21 mouse cellular contexts compared by ENCODE assay signal in the genomic region with DNA sequence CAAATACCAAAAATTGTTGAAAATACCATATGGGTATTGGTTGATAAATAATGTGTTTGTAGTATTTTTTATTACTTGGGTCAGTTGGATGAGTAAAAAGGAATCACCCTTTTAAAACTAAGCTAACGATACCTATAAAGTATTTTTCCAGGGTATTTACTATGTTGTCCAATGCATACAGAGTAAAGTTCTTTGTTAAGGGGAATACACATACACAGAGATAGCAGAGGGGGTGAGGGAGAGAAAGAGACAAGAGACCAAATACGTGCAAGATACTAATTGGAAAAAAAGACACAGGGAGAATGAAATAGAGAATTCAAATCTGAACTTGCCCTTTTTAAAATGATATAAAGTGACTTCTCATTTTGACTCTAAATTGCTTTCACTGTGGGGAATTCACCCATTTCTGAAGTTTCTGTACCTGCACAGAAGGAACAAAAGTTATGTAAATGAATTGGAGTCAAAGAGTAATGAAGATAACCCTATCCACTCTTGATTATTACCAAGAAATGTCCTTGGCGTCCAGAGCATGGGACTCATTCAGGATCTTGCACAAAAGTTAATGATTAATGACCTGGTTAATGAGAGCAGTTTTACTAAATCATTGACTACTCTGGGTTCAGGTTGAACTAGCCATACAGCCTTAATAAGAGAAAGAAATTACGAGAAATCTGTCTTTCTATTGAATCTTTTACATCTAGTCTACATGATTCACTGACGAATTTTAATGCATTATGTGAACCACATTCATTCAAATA.
DNase-seq lines count a peak whose midpoint lies in the region; ATAC-seq and TF ChIP-seq lines count a peak whose summit lies in the region.
"Had no signal": no experiment of that assay in that cellular context is flagged by ENCODE, and none has a peak within 500 bp of the region (broad histone marks: within the 10 kb centered on the region; RNA-seq: fewer than 3 reads in every experiment).

No protein-coding gene starts in this region.

- no peak overlapping the region for H3K4me3 ChIP-seq in intestine, embryonic 16.5 days (ENCODE audit: low read length)
- H3K4me3 ChIP-seq in hindbrain, embryonic 14.5 days (replicated peaks; ENCODE audit: low read length) = no peak overlapping the region
- H3K4me3 ChIP-seq: embryonic facial prominence, embryonic 12.5 days; forebrain, embryonic 15.5 days; heart, adult 2 months; heart, embryonic 15.5 days; hindbrain, embryonic 13.5 days had no signal

- TF ChIP-seq CTCF in Patski (IDR thresholded peaks at IDR 0.05) = no peak

- no peaks in the 10 kb centered on the region for H3K4me1 ChIP-seq in intestine, embryonic 16.5 days (ENCODE audit: control insufficient read depth, insufficient read depth, low read length)
- H3K4me1 ChIP-seq in hindbrain, embryonic 14.5 days (replicated peaks; ENCODE audit: control insufficient read depth, insufficient read depth, low read length) = no peaks in the 10 kb centered on the region
- H3K4me1 ChIP-seq: embryonic facial prominence, embryonic 12.5 days; forebrain, embryonic 15.5 days; heart, embryonic 15.5 days; hindbrain, embryonic 13.5 days had no signal

- CTCF ChIA-PET in Patski (lab: Charles Lee) = no interaction called here

- no peaks in the 10 kb centered on the region for H3K27me3 ChIP-seq in Patski
- no peaks in the 10 kb centered on the region for H3K27me3 ChIP-seq in intestine, embryonic 16.5 days (replicated peaks; ENCODE audit: control insufficient read depth, insufficient read depth, low read length)
- no peaks in the 10 kb centered on the region for H3K27me3 ChIP-seq in hindbrain, embryonic 14.5 days (ENCODE audit: control insufficient read depth, insufficient read depth, low read length)
- H3K27me3 ChIP-seq: CH12.LX; embryonic facial prominence, embryonic 12.5 days; forebrain, embryonic 15.5 days; heart, embryonic 15.5 days; hindbrain, embryonic 13.5 days had no signal

- in situ Hi-C loops in Patski (cut with MboI; ENCODE audit: low pct_unique_long_range_greater_than_20kb) = no loop called here

- intact Hi-C loops in left cerebral cortex, postnatal 36 days (cut with DNase I) = loop anchor here (10.0 kb wide), 1 partner anchor 773 kb away; no protein-coding TSS in a partner anchor

- no peak overlapping the region for H3K4me2 ChIP-seq in intestine, embryonic 16.5 days (ENCODE audit: low read depth, low read length)
- H3K4me2 ChIP-seq in hindbrain, embryonic 14.5 days (replicated peaks) = no peak overlapping the region
- H3K4me2 ChIP-seq: embryonic facial prominence, embryonic 12.5 days; forebrain, embryonic 15.5 days; heart, embryonic 11.5 days; heart, embryonic 15.5 days; hindbrain, embryonic 13.5 days had no signal

- DNase-seq in kidney, adult 8-10 months = peak; percentile 74 to 96
- no peak for DNase-seq in kidney, adult 18-20 months
- DNase-seq in Patski (ENCODE audit: low read depth, low spot score) = no peak
- peak; percentile 64 for DNase-seq in kidney, postnatal 14 days
- DNase-seq in cerebellum, postnatal 10 days = no peak
- DNase-seq in left cerebral cortex, postnatal 36 days (ENCODE audit: low spot score in 2 of 2) = no peak
- no peak for DNase-seq in hindbrain, embryonic 14.5 days (ENCODE audit: low spot score)
- DNase-seq: adrenal gland, adult 2 months; adrenal gland, postnatal 25 days; cerebellum, adult 2 months; cerebellum, postnatal 14 days; gastrocnemius, postnatal 10 days; heart, adult 2 months; heart, postnatal 14 days had no signal

- 64% methylated on average over 5 of the region's 5 CpGs for WGBS in intestine, embryonic 16.5 days
- 76% methylated on average over 5 of the region's 5 CpGs for WGBS in hindbrain, embryonic 14.5 days

- H3K9me3 ChIP-seq in intestine, embryonic 16.5 days (ENCODE audit: control insufficient read depth, low read length) = no peaks in the 10 kb centered on the region
- H3K9me3 ChIP-seq in hindbrain, embryonic 14.5 days (ENCODE audit: control insufficient read depth, low read length) = 0 out of 2 replicates have a peak, but pooled peaks cover 2% of the 10 kb centered on the region
- H3K9me3 ChIP-seq: embryonic facial prominence, embryonic 12.5 days; heart, embryonic 15.5 days had no signal

- H3K36me3 ChIP-seq in intestine, embryonic 16.5 days (ENCODE audit: control insufficient read depth, insufficient read depth, low read length) = no peaks in the 10 kb centered on the region
- no peaks in the 10 kb centered on the region for H3K36me3 ChIP-seq in hindbrain, embryonic 14.5 days (replicated peaks; ENCODE audit: control insufficient read depth, insufficient read depth)
- H3K36me3 ChIP-seq: embryonic facial prominence, embryonic 12.5 days; forebrain, embryonic 15.5 days; heart, embryonic 15.5 days; hindbrain, embryonic 13.5 days had no signal

- H3K9ac ChIP-seq in intestine, embryonic 16.5 days (ENCODE audit: low read depth, low read length) = no peak overlapping the region
- H3K9ac ChIP-seq in hindbrain, embryonic 14.5 days = no peak overlapping the region
- H3K9ac ChIP-seq: embryonic facial prominence, embryonic 12.5 days; forebrain, embryonic 15.5 days; heart, embryonic 15.5 days; hindbrain, embryonic 13.5 days had no signal

- no peak overlapping the region for H3K27ac ChIP-seq in intestine, embryonic 16.5 days (ENCODE audit: low read length)
- no peak overlapping the region for H3K27ac ChIP-seq in hindbrain, embryonic 14.5 days
- H3K27ac ChIP-seq: embryonic facial prominence, embryonic 12.5 days; forebrain, embryonic 15.5 days; heart, adult 2 months; heart, embryonic 15.5 days; hindbrain, embryonic 13.5 days had no signal

- peak; percentile 63 for ATAC-seq in Patski
- peak; percentile 97 for ATAC-seq in intestine, embryonic 16.5 days
- no peak for ATAC-seq in hindbrain, embryonic 14.5 days (ENCODE audit: low FRiP score)
- ATAC-seq: forebrain, embryonic 15.5 days had no signal

- POLR2A ChIA-PET in Patski (lab: Charles Lee) = no interaction called here

Comparison
In these comparisons a context has a peak if more than half of its experiments do, and no peak if none do; other contexts are left out.
1. DNase-seq: peak in kidney, adult 8-10 months (2 of 2) and kidney, postnatal 14 days (single experiment); none in kidney, adult 18-20 months (single experiment), Patski (single experiment), cerebellum, postnatal 10 days (0 of 2), left cerebral cortex, postnatal 36 days (0 of 2) and hindbrain, embryonic 14.5 days (single experiment).